Mouse (Mus musculus): Measurements from ENCODE around the gene Uggt2. TPM values are rescaled to one million over a fixed set of nuclear protein-coding genes. Genes with fewer than 3 reads are reported as not detected.
A peak's percentile ranks its signal among the peaks of the same experiment; 100 is the strongest.

Gene Uggt2
- total RNA-seq (2021), result 10 to 100 TPM; 27.4 to 31.3 TPM
- long read RNA-seq, experiment 1, full-length matches to known transcripts, result 3 of 8 reads
- long read RNA-seq, experiment 1, partial matches to known transcripts, result 0 of 8 reads
- long read RNA-seq, experiment 1, other reads (novel, unspliced or antisense), result 5 of 8 reads
- long read RNA-seq, experiment 2, full-length matches to known transcripts, result 5 of 15 reads
- long read RNA-seq, experiment 2, partial matches to known transcripts, result 3 of 15 reads
- long read RNA-seq, experiment 2, other reads (novel, unspliced or antisense), result 7 of 15 reads

DNA sequence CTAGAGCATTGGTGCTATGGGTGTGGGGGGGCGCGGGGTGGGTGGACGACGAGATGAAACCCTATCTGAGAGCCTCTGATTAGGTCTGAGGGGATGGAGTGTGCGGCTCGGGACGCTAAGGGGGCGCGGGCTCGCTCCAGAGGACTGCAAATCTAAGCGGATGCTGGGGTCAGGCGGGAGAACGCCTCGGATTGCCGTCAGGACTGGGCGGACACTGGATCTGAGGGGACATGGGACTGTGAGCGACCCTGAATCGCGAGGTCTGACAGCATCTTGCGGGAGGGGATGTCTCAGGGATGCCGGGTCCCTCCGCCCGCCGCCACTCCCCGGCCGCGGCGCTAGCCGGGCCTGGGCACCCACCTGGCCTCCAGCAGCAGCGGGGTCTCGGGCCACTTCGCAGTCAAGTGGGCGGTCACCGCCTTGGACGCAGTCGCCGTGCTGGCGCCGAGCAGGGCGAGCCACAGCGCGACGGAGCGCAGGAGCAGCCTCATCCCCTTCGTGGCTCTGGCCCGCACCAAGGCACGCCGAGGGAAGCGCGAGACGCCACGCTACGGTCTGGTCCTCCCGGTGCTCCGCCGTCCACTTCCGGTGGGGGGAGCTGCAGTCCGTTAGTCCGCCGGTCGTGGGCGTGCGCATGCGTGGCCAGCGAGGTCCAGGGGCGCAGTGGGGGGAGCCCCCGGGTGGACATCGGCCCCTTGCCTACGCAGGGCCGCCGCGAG, at the start of gene Uggt2:
Gene Uggt2 (minus strand): TSS at position 580 of the 719 bp plus-strand sequence.
- peak within 1 kb of the TSS; percentile 97 for H3K27ac ChIP-seq
- TF ChIP-seq CTCF (conservative IDR thresholded peaks at IDR 0.05), result peak; percentile 79
- DNase-seq (ENCODE audit: low spot score in 2 of 2), result peak; percentile 75 to 87
- H3K4me3 ChIP-seq, result peak within 1 kb of the TSS; percentile 80

GRCm38 (mm10) chr14:119139381-119139950, 40.2 kb upstream of the Uggt2 start:
- no peak for TF ChIP-seq CTCF (conservative IDR thresholded peaks at IDR 0.05)
- Histone ChIP-seq H3K27ac (peak overlapping the region; percentile 85), H3K4me3 (peak overlapping the region; percentile 76)
- no peak for DNase-seq (ENCODE audit: low spot score in 2 of 2)

- TF ChIP-seq CTCF (conservative IDR thresholded peaks at IDR 0.05), result no peak
- no peak for DNase-seq (ENCODE audit: low spot score in 2 of 2)
Observed at GRCm38 (mm10) chr14:119138786-119139100, 39.5 kb upstream of the Uggt2 start.

DNA sequence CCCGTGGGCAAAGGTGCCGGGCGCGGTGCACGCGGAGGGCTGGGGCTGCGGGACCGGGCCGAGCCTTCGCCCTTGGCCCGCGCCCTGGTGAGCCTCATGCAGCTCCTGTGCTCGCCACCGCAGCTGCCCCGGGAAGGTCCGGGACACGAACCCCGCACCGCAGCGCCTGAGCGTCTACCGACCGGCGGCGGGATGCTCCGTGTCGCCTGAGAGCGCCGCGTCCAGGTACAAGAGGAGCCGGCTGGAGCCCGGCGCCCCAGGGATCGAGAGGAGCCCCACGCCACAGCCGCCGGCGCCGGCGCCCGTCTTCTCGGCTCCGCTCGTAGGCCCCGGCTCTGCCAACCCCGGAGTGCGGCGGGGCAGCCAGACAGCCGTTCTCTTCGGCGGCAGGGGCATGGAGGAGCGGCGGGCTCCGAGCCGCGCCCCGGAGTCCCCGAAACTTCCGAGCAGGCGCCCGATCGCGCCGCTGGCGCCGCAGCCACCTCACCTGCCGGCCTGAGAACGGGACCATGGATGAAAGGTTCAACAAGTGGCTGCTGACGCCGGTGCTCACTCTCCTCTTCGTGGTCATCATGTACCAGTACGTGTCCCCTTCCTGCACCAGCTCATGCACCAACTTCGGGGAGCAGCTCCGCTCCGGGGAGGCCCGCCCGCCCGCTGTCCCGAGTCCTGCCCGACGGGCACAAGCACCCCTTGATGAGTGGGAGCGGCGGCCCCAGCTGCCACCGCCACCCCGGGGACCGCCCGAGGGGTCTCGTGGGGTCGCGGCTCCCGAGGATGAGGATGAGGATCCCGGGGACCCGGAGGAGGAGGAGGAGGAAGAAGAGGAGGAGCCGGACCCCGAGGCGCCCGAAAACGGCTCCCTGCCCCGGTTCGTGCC, 38.9 kb upstream of the Uggt2 start, which contains the start of gene Hs6st3:
Gene Hs6st3 (plus strand): TSS at position 436 of the 880 bp plus-strand sequence.
- peak within 1 kb of the TSS; percentile 85 for H3K27ac ChIP-seq
- TF ChIP-seq CTCF (conservative IDR thresholded peaks at IDR 0.05), result no peak
- no peak for DNase-seq (ENCODE audit: low spot score in 2 of 2)
- H3K4me3 ChIP-seq, result peak within 1 kb of the TSS; percentile 76

More at GRCm38 (mm10) chr14:119138786-119139100, 39.5 kb upstream of the Uggt2 start:
- peak overlapping the region; percentile 76 for H3K4me3 ChIP-seq
- H3K27ac ChIP-seq, result peak overlapping the region; percentile 85

DNA sequence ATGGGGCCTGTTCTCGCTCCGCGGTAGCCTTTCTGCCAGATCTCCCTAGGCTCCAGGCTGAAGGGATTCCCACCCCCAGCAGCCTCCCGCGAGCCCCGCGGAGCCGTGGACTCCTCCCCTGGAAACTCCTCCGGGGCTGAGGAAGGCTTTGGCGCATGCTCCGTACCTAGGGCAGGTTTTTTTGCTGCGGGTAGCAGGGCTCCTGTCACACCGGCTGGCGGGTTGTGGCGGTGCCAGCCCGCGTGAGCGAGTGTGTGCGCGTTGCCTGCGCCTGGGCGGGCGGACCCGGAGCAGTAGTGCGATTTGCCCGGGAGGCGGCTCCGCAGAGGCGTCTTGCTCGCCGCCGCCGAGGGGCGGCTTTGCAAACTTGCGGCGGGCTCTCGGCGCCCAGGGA, 38.3 kb upstream of the Uggt2 start:
- H3K4me3 ChIP-seq, result peak overlapping the region; percentile 76
- H3K27ac ChIP-seq, result peak overlapping the region; percentile 85
- DNase-seq (ENCODE audit: low spot score in 2 of 2), result peak; percentile 92
- peak; percentile 68 for TF ChIP-seq CTCF (conservative IDR thresholded peaks at IDR 0.05)

- DNase-seq (ENCODE audit: low spot score in 2 of 2), result no peak
- no peak overlapping the region for H3K4me3 ChIP-seq
- TF ChIP-seq CTCF (conservative IDR thresholded peaks at IDR 0.05), result no peak
Observed at GRCm38 (mm10) chr14:119127330-119127729, 28.1 kb upstream of the Uggt2 start.

DNA sequence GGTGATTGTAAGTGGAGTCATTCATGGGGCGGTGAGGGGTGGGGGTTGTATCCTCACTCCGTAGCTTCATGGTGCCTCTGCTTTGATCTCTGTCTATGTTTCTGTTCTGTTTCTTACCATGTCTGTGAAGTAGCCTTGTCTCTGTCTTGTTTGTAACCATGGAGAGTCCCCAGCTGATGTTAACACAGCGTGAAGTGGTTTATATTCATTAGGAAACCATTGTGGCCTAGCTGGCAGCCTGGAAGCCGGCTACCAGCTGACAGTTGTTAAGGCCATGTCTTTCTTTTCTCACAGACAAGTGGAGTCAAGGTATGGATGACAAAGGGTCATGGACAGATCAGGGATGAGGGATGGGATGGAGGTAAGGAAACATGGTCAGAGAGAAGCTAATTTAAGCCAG, 26.6 kb upstream of the Uggt2 start:
- TF ChIP-seq CTCF (conservative IDR thresholded peaks at IDR 0.05), result no peak
- Histone ChIP-seq H3K4me3 (no peak overlapping the region), H3K27ac (no peak overlapping the region)
- DNase-seq (ENCODE audit: low spot score in 2 of 2), result no peak

More at GRCm38 (mm10) chr14:119127330-119127729, 28.1 kb upstream of the Uggt2 start:
- H3K27ac ChIP-seq, result no peak overlapping the region

DNA sequence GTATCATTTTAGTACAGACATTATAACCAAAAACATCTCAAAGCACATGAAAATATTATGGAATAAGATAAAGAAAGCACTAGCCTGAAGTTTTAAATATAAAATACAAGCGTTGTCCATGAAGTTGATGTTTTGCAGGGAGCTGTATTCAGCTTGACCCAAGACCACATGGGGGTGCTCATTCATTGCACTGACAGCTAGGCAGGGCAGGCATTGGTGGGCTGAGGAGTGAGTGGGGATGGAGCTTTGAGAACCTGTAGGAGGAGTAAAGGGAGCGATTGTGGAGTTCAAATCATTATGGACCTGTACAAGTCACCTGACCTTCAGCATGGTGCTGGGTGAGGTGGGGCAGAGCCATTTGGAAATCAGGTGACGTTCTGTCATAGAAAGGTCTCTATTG, 24.8 kb upstream of the Uggt2 start:
- Histone ChIP-seq H3K27ac (no peak overlapping the region), H3K4me3 (peak overlapping the region; percentile 22; the same call in 1 of the 2 replicates)
- peak; percentile 73 for TF ChIP-seq CTCF (conservative IDR thresholded peaks at IDR 0.05)
- no peak for DNase-seq (ENCODE audit: low spot score in 2 of 2)

DNA sequence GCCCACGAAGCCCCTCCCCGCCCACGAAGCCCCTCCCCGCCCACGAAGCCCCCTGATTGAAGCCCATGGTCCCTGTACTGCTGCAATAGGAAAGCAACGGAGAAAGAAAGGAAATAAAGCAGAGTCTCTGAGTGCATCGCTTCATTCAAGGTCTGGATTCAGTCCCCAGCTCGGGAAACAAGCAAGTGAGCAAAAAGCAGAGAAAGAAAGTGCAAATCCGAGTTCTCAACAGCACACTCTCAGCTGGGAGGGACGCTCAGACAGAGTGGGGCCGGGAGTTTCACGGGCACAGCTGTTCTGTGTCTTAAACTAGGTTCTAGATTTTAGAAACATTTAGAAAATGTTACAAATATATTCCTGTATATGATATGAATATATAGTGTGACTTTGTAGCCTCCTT, 24.4 kb upstream of the Uggt2 start:
- no peak for DNase-seq (ENCODE audit: low spot score in 2 of 2)
- H3K27ac ChIP-seq, result no peak overlapping the region
- TF ChIP-seq CTCF (conservative IDR thresholded peaks at IDR 0.05), result no peak
- peak overlapping the region; percentile 22 for H3K4me3 ChIP-seq

GRCm38 (mm10) chr14:119112558-119112957, 13.3 kb upstream of the Uggt2 start:
- no peak overlapping the region for H3K27ac ChIP-seq
- no peak overlapping the region for H3K4me3 ChIP-seq
- peak; percentile 57 for TF ChIP-seq CTCF (conservative IDR thresholded peaks at IDR 0.05)
- DNase-seq (ENCODE audit: low spot score in 2 of 2), result no peak

DNA sequence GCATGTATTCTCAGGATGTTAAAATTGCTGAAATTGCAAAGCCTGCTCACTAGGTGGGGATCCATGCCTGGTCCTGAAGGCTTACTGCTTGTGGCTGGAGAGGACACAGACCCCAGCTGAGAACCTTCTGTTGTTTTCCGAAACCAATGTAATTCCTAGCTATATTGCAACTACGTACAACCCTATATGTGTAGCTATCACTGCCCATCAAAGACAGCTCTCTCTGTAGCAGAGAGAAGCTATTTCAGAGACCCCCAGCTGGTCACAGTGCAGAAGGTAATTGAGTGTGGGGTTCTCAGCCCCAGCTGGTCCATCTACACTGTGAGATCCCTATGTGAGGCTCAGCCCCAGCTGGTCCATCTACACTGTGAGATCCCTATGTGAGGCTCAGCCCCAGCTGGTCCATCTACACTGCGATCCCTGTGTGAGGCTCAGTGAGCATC, 10.6 kb upstream of the Uggt2 start:
- no peak for DNase-seq (ENCODE audit: low spot score in 2 of 2)
- no peak overlapping the region for H3K4me3 ChIP-seq
- TF ChIP-seq CTCF (conservative IDR thresholded peaks at IDR 0.05), result peak; percentile 63
- H3K27ac ChIP-seq, result no peak overlapping the region

- no peak overlapping the region for H3K4me3 ChIP-seq
- no peak for TF ChIP-seq CTCF (conservative IDR thresholded peaks at IDR 0.05)
- H3K27ac ChIP-seq, result no peak overlapping the region
- DNase-seq (ENCODE audit: low spot score in 2 of 2), result no peak
Observed at GRCm38 (mm10) chr14:119108776-119109301, 9.6 kb upstream of the Uggt2 start.
